Mouse (Mus musculus): Measurements from ENCODE around the gene Nubp2. TPM values are rescaled to one million over a fixed set of nuclear protein-coding genes. Genes with fewer than 3 reads are reported as not detected.

Nubp2 gene
- 63.5 and 76.1 TPM in 2 replicates for polyA plus RNA-seq (2015; fragmentation: Nextera tagmentation; extraction: Ambion mirVana)

GRCm38 (mm10) chr17:24886134-24886931 is at the start of gene Nubp2, which contains the start of gene Spsb3:
Gene Nubp2, minus strand, starts transcription at chr17:24886349.
Gene Spsb3, plus strand, starts transcription at chr17:24886643.
- Histone ChIP-seq H3K9ac (peak within 1 kb of the TSS; percentile 84), H3K27ac (replicated peaks) (peak within 1 kb of the TSS; percentile 77), H3K36me3 (peaks cover 43% of the 10 kb centered on the region), H3K4me3 (peak within 1 kb of the TSS; percentile 80), H3K9me3 (no peaks in the 10 kb centered on the region), H3K4me2 (peak within 1 kb of the TSS; percentile 88), H3K27me3 (no peaks in the 10 kb centered on the region), H3K4me1 (replicated peaks) (peaks cover 33% of the 10 kb centered on the region)
- WGBS, result under 1% methylated on average over 69 of the region's 69 CpGs
- ATAC-seq (ENCODE audit: low read depth), result peak; percentile 96

GRCm38 (mm10) chr17:24935666-24936065 is 49.5 kb upstream of the Nubp2 start:
- Histone ChIP-seq H3K9ac (peak overlapping the region; percentile 98), H3K27ac (replicated peaks) (no peak overlapping the region; the same call in 1 of the 2 replicates), H3K36me3 (peaks cover 20% of the 10 kb centered on the region), H3K4me1 (replicated peaks) (peaks cover 34% of the 10 kb centered on the region), H3K27me3 (no peaks in the 10 kb centered on the region), H3K4me3 (peak overlapping the region; percentile 80), H3K9me3 (no peaks in the 10 kb centered on the region), H3K4me2 (peak overlapping the region; percentile 93)
- no peak for ATAC-seq (ENCODE audit: low read depth)

GRCm38 (mm10) chr17:24934926-24935325 is 48.8 kb upstream of the Nubp2 start:
- Histone ChIP-seq H3K27me3 (no peaks in the 10 kb centered on the region), H3K9me3 (no peaks in the 10 kb centered on the region), H3K36me3 (peaks cover 20% of the 10 kb centered on the region), H3K27ac (replicated peaks) (no peak overlapping the region), H3K4me3 (peak overlapping the region; percentile 80), H3K4me2 (peak overlapping the region; percentile 93), H3K9ac (peak overlapping the region; percentile 98), H3K4me1 (replicated peaks) (peaks cover 34% of the 10 kb centered on the region)
- WGBS, result 89% methylated on average over 4 of the region's 4 CpGs
- ATAC-seq (ENCODE audit: low read depth), result no peak

GRCm38 (mm10) chr17:24933163-24933562 is 47.0 kb upstream of the Nubp2 start:
- H3K36me3 ChIP-seq, result peaks cover 20% of the 10 kb centered on the region
- no peak overlapping the region for H3K4me3 ChIP-seq
- H3K4me1 ChIP-seq (replicated peaks), result peaks cover 34% of the 10 kb centered on the region
- WGBS, result 75% methylated on average over 4 of the region's 4 CpGs
- no peak overlapping the region for H3K4me2 ChIP-seq
- H3K9me3 ChIP-seq, result no peaks in the 10 kb centered on the region
- peak overlapping the region; percentile 48; the same call in 1 of the 2 replicates for H3K9ac ChIP-seq
- no peaks in the 10 kb centered on the region for H3K27me3 ChIP-seq
- ATAC-seq (ENCODE audit: low read depth), result no peak
- H3K27ac ChIP-seq (replicated peaks), result no peak overlapping the region

DNA sequence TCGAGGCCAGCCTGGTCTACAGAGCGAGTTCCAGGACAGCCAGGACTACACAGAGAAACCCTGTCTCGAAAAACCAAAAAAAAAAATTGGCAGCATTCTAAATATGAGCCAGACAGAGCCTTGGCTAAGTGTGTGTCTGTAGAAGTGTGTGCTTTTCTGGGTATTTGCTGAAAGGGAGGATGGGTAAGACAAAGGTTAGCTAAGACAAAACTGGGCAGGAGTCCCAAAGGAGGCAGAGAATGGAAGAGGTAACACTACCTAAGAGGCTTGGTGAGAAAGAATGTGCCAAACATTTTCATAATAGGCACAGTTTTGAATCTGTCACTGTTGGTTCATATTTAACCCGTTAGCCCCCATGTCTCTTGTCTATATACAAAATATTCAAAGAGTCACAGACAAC is 46.3 kb upstream of the Nubp2 start:
- Histone ChIP-seq H3K4me3 (no peak overlapping the region), H3K4me1 (replicated peaks) (peaks cover 34% of the 10 kb centered on the region), H3K4me2 (no peak overlapping the region), H3K9me3 (no peaks in the 10 kb centered on the region), H3K36me3 (peaks cover 25% of the 10 kb centered on the region), H3K27me3 (no peaks in the 10 kb centered on the region), H3K9ac (no peak overlapping the region), H3K27ac (replicated peaks) (no peak overlapping the region)
- 97% methylated on average over 4 of the region's 4 CpGs for WGBS
- ATAC-seq (ENCODE audit: low read depth), result no peak

DNA sequence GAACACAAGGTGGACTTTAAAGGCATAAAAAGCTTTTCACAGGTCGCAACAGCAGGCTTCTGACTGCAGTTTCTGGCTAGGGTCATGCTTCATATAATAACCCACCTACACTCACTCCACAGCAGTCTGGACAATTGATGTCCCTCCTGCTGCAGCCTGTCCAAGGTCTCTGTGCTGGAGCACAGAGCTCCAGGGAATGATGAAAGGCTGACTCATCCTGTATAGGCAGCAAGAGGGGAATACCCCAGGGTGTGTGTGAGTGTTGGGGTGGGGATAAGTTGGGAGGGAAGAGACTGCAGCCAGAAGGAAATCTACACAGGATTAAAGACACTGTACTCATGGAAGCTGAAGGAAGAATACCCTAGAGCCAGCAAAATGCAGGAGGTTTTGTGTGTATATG is 43.4 kb upstream of the Nubp2 start:
- peaks cover 17% of the 10 kb centered on the region for H3K4me1 ChIP-seq (replicated peaks)
- no peak overlapping the region for H3K27ac ChIP-seq (replicated peaks)
- no peaks in the 10 kb centered on the region for H3K9me3 ChIP-seq
- H3K4me2 ChIP-seq, result no peak overlapping the region
- 94% methylated on average over 1 of the region's 1 CpGs for WGBS
- H3K9ac ChIP-seq, result no peak overlapping the region
- ATAC-seq (ENCODE audit: low read depth), result no peak
- H3K36me3 ChIP-seq, result peaks cover 54% of the 10 kb centered on the region
- no peaks in the 10 kb centered on the region for H3K27me3 ChIP-seq
- H3K4me3 ChIP-seq, result no peak overlapping the region

- no peak overlapping the region for H3K9ac ChIP-seq
- H3K9me3 ChIP-seq, result no peaks in the 10 kb centered on the region
- no peak for ATAC-seq (ENCODE audit: low read depth)
- H3K27ac ChIP-seq (replicated peaks), result no peak overlapping the region
- H3K4me2 ChIP-seq, result no peak overlapping the region
- 94% methylated on average over 1 of the region's 1 CpGs for WGBS
- H3K36me3 ChIP-seq, result peaks cover 96% of the 10 kb centered on the region
- no peak overlapping the region for H3K4me3 ChIP-seq
- no peaks in the 10 kb centered on the region for H3K4me1 ChIP-seq (replicated peaks)
- H3K27me3 ChIP-seq, result no peaks in the 10 kb centered on the region
Measured at GRCm38 (mm10) chr17:24923246-24923645, 37.1 kb upstream of the Nubp2 start.

DNA sequence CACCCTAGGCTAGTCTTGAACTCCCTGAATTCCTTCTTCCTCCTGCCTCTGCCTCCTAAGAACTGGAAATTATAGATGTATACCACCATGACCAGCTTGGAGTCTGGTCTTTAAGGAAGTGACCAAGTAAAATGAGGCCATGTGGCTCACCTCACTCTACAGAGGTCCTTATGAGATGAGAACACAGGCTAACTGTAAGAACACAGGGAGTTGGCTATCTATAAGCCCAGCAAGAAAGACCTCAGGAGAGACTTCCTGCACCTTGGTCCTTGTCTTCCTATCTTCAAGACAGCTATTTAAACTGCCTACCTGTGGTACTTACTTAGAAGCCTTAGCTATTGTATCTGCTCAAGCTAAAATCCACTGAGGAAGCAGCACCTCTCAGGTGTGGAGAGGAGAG is 27.8 kb upstream of the Nubp2 start:
- H3K27ac ChIP-seq (replicated peaks), result no peak overlapping the region
- H3K9ac ChIP-seq, result no peak overlapping the region
- no peaks in the 10 kb centered on the region for H3K4me1 ChIP-seq (replicated peaks)
- no peak overlapping the region for H3K4me3 ChIP-seq
- no peak for ATAC-seq (ENCODE audit: low read depth)
- H3K36me3 ChIP-seq, result peaks cover 98% of the 10 kb centered on the region
- H3K27me3 ChIP-seq, result no peaks in the 10 kb centered on the region
- H3K4me2 ChIP-seq, result no peak overlapping the region
- no peaks in the 10 kb centered on the region for H3K9me3 ChIP-seq

DNA sequence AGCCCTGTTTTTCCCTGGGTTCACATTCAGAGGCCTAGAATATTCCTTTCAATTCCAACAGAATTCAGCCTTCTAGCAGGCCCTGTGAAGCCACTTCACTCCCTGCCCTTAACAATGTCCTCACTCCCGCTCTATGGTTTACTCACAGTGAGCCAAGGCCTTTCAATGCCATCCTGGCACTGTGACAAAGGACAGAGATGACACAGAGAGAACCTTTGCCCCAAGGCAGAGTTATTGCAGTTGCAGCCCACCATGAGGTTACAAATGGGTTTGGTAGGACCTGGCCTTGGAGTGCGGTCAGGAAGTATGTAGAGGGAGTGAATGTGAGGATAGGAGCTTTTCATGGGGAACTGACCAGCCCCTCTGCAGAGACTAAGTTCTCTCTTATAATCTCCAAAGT is 21.4 kb upstream of the Nubp2 start:
- Histone ChIP-seq H3K27ac (replicated peaks) (no peak overlapping the region), H3K27me3 (no peaks in the 10 kb centered on the region), H3K36me3 (peaks cover 100% of the 10 kb centered on the region), H3K9me3 (no peaks in the 10 kb centered on the region), H3K4me3 (no peak overlapping the region), H3K4me2 (no peak overlapping the region), H3K4me1 (replicated peaks) (no peaks in the 10 kb centered on the region), H3K9ac (no peak overlapping the region)
- ATAC-seq (ENCODE audit: low read depth), result no peak
- WGBS, result 96% methylated on average over 2 of the region's 2 CpGs

DNA sequence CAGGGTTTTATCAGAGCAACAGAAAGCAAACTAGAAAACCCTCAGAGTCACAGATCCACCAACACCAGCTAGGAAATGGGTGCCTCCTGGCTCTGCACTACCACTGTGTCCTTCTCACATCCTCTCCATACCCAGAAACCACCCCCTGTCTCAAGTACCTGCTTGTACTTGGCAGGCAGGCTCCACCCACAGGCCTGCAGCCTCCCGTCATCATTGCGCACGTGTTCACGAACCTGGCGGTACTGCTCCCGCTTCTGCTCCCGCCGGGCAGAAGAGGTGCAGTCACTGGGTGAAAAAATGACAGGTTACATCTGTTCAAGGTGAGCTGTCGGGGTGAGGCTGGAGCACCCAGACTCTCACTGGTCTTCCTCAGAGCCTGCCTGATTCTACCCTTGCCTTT is 17.6 kb upstream of the Nubp2 start:
- no peak overlapping the region for H3K9ac ChIP-seq
- ATAC-seq (ENCODE audit: low read depth), result no peak
- no peaks in the 10 kb centered on the region for H3K27me3 ChIP-seq
- peaks cover 100% of the 10 kb centered on the region for H3K36me3 ChIP-seq
- H3K27ac ChIP-seq (replicated peaks), result no peak overlapping the region
- H3K4me2 ChIP-seq, result no peak overlapping the region
- WGBS, result 97% methylated on average over 9 of the region's 9 CpGs
- H3K9me3 ChIP-seq, result no peaks in the 10 kb centered on the region
- no peaks in the 10 kb centered on the region for H3K4me1 ChIP-seq (replicated peaks)
- H3K4me3 ChIP-seq, result no peak overlapping the region

DNA sequence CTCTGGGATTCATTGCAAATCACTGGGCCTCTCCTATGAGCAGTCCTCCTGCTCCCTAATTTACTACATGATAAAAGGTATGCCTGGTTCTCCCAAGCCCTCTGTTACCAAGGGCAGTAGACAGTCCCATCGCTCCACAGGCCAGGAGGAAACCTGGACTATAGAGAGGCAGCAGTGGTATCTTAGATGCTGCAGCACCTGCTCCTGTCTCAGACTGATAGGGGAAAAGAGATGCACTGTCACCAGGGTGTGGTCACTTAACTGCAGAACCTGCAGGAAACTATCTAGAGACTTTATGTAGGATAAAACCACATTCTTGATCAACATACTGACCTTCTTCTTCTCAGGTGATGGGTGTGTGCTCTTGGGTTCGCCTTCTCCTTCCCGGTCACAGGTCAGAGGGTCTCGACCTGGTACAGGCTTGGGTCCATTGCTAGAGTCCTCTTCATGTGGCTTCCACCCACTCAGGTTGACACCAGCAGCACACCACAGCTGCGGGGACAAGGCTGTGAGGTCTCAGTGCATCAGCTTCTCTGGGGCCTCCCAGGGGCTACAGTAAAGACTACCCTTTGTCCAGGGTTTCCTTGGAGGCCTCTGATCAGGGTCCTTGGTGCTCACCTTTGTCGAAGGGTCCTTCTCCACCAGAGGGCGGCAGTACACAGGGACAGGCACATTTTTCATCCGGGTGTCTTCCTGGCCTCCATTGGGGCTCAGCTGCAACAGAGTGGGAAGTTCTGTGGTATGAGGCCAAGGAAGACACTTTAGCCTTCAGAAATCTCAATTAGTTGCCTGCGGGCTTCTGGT is 16.7 kb upstream of the Nubp2 start:
- Histone ChIP-seq H3K4me2 (no peak overlapping the region), H3K4me1 (replicated peaks) (peaks cover 8% of the 10 kb centered on the region), H3K27me3 (no peaks in the 10 kb centered on the region), H3K9ac (no peak overlapping the region), H3K9me3 (no peaks in the 10 kb centered on the region), H3K4me3 (no peak overlapping the region), H3K27ac (replicated peaks) (no peak overlapping the region), H3K36me3 (peaks cover 100% of the 10 kb centered on the region)
- WGBS, result 69% methylated on average over 9 of the region's 9 CpGs
- ATAC-seq (ENCODE audit: low read depth), result no peak

DNA sequence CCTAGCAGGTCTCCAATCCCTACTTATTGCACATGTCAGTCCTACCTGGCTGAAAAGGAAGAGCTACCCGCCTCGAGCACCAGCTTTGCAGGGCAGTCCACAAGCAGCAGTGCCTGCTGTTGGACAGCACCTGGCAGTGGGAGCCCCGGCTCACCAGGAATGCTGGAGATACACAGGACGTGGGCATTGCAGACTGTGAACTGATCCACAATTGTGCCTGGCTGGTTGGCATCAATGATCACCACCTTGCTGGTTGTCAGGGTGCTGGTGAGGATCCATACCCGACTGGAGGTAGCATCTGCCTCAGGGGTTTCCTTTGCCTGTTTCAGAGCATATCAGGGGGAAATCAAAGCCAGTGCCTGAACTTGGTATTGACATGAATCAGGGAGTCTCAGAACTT is 16.0 kb upstream of the Nubp2 start:
- Histone ChIP-seq H3K4me2 (no peak overlapping the region), H3K4me3 (no peak overlapping the region), H3K4me1 (replicated peaks) (peaks cover 15% of the 10 kb centered on the region), H3K9ac (no peak overlapping the region), H3K9me3 (no peaks in the 10 kb centered on the region), H3K36me3 (peaks cover 100% of the 10 kb centered on the region), H3K27ac (replicated peaks) (no peak overlapping the region), H3K27me3 (no peaks in the 10 kb centered on the region)
- WGBS, result 95% methylated on average over 5 of the region's 5 CpGs
- ATAC-seq (ENCODE audit: low read depth), result no peak
